Mouse (Mus musculus): ENCODE measurements at regions not wholly inside any gene's neighbourhood (a gene's known extent, or its start where the extent isn't known, plus 50 kb on each side); places are given as distances from the start of the nearest gene placed in this dataset.

DNA sequence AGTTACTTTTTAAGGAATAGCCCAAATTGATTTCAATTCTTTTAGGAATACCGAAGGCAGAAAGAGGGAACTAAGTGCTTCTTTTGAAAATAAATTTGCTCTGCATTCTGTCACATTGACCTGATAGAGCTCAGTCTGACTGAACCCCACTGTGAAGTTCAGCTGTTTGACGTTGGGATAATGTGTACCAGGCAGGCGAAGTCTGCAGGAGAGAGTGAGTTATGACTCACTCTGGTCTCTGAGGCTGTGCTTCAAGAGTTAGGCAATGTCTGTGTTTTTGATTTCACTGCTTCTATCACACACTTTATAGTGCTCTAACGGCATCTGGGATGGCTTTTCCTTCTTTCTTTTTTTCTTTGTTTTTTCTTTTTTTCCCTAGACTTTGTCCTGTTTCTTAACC lies 283.5 kb downstream of the Naf1 start:
- Histone ChIP-seq H3K27me3 (no peaks in the 10 kb centered on the region), H3K4me2 (replicated peaks) (no peak overlapping the region), H3K4me3 (no peak overlapping the region), H3K4me1 (no peaks in the 10 kb centered on the region), H3K9me3 (replicated peaks) (no peaks in the 10 kb centered on the region), H3K27ac (no peak overlapping the region), H3K9ac (no peak overlapping the region), H3K36me3 (no peaks in the 10 kb centered on the region)
- no peak for ATAC-seq (ENCODE audit: low FRiP score)
- WGBS = 63% methylated on average over 4 of the region's 4 CpGs

DNA sequence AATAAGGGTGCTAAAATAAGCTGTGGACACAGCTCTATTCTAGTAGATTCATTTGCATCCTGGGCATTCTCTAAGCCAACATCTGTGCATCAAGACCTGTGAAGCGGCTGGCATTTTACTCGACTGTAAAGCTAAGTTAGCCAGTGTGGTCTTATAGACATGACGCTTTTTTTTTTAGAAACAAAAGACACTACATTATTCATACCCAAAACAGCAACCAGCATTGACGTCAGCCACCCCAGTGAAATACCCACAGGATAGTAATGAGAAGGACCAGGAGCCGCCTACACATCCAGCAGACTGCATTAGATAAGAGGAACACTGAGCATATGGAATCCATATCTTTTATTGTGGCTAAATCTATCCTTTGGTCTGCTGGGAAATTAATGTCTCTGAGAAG lies 321.7 kb downstream of the Naf1 start:
- no peaks in the 10 kb centered on the region for H3K4me1 ChIP-seq
- H3K4me2 ChIP-seq (replicated peaks) = no peak overlapping the region
- no peaks in the 10 kb centered on the region for H3K36me3 ChIP-seq
- no peak overlapping the region for H3K4me3 ChIP-seq
- no peak overlapping the region for H3K27ac ChIP-seq
- WGBS = 86% methylated on average over 5 of the region's 5 CpGs
- no peaks in the 10 kb centered on the region for H3K27me3 ChIP-seq
- no peak overlapping the region for H3K9ac ChIP-seq
- ATAC-seq (ENCODE audit: low FRiP score) = no peak
- no peaks in the 10 kb centered on the region for H3K9me3 ChIP-seq (replicated peaks)

DNA sequence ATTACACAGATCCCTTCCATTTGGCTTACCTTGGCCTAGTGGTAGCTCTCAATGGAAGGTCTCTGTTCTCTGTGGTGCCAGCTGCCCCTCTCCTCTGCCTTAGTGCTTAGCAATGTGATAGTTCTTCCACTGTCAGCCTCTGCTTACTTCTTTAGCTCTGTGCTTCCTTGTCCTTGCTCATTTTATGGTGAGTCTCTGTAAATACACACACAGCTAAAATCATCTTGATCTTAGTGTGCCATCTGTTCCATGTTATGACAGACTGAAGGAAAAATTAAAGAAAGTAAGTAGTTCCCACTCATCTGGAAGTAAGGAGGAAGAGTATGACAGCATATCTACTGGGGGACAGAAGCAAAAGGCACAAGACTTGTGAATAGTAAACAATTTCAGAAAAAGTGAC lies 324.4 kb upstream of the Nat3 start:
- Histone ChIP-seq H3K4me1 (no peaks in the 10 kb centered on the region), H3K27ac (no peak overlapping the region), H3K27me3 (no peaks in the 10 kb centered on the region), H3K4me2 (replicated peaks) (no peak overlapping the region), H3K9me3 (replicated peaks) (no peaks in the 10 kb centered on the region), H3K9ac (no peak overlapping the region), H3K4me3 (no peak overlapping the region), H3K36me3 (no peaks in the 10 kb centered on the region)
- no peak for ATAC-seq (ENCODE audit: low FRiP score)

DNA sequence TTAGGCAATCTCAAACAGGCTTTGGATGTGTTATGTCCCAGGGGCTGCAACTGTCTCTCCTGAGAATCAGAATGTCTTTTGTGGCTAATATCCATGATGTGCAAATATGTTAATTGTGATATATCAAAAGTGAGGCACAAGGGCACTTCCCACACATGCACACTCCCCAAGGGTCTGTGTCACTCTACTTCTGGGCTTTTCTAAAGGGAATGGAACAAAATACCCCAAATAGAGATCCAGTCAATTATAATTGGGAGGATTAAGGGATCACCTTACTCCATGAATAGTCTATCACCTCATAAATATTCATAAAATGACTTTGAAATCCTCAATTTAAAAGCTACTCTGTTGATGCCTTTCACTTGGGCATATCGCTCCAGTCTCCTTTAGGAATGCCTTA lies 317.6 kb upstream of the Nat3 start:
- Histone ChIP-seq H3K36me3 (no peaks in the 10 kb centered on the region), H3K4me1 (no peaks in the 10 kb centered on the region), H3K9me3 (replicated peaks) (no peaks in the 10 kb centered on the region), H3K4me2 (replicated peaks) (no peak overlapping the region), H3K27ac (no peak overlapping the region), H3K4me3 (no peak overlapping the region), H3K27me3 (no peaks in the 10 kb centered on the region), H3K9ac (no peak overlapping the region)
- WGBS = 64% methylated on average over 1 of the region's 1 CpGs
- ATAC-seq (ENCODE audit: low FRiP score) = peak; percentile 8; the same call in 1 of the 2 replicates

DNA sequence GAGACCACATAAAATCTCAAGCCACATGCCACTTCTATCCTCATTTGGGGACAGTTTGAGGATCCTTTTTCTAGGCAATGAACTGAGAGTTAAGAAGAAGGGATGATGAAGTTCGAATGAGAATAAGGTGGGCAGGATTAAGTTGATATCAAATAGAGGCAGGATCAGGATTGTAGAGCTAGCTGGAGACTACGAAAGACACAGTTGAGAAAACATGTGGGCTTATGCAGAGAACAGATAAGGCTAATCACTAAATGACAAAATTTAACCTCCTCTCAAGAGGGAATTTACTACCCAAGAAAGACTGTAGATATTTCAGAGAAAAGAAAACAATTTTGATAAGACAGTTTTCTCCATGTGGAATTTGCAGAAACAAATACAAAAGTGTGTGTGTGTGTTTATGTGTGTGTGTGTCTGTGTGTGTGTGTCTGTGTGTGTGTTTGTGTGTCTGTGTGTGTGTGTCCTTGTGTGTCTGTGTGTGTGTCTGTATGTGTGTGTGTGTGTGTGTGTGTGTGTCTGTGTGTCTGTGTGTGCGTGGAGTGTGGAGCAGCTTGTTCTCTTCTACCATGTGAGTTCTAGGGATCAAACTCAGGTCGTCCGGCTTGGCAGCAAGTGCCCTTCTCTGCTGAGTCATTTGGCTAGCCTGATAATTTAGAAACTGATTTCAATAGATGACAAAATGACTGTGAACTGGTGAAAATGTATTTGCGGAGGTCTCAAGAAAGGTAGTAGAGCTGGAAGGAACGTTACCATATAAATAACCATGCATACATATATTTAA lies 291.5 kb upstream of the Nat3 start:
- Histone ChIP-seq H3K27me3 (no peaks in the 10 kb centered on the region), H3K4me2 (replicated peaks) (no peak overlapping the region), H3K4me3 (no peak overlapping the region), H3K9me3 (replicated peaks) (no peaks in the 10 kb centered on the region), H3K36me3 (no peaks in the 10 kb centered on the region), H3K9ac (no peak overlapping the region), H3K4me1 (no peaks in the 10 kb centered on the region), H3K27ac (no peak overlapping the region)
- no peak for ATAC-seq (ENCODE audit: low FRiP score)
- 86% methylated on average over 7 of the region's 7 CpGs for WGBS

DNA sequence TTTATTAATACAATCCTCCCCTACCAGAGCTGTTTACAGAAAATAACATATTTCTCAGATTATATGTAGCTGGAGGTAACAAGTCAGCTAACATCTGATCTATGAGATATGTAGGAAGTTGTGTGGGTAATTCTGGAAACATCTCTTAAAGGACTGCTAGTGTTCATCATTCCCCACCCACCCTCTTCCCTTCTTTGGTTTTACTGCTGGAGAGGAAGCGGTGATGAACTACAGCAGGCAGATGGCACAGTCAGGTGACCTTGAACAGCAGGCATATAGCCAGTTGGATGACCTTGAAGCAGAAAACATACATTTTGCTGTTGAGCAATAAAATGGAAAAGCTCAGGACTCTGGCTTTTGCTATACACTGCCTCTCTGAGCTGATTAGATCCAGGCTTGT lies 284.7 kb upstream of the Nat3 start:
- no peak overlapping the region for H3K4me3 ChIP-seq
- H3K27me3 ChIP-seq = no peaks in the 10 kb centered on the region

DNA sequence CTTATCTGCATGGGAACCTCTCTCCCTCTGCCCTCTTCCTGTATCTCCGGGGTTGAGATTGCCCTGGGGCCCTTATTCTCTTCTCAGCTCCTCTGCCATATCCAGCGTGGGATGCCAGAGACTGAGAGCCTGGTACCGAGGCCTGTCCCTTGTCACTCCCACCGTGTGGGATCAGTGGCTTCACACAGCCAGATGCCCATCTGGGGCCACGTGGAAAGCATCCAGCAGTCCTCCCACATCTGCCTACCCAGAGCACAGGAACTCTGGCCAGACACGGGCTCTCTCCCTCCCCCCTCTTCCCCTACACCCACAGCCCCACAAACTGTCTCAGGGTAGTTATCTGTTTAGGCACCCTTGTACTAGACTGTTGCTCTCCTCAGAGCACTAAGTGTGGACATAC lies 244.9 kb upstream of the Nat3 start:
- Histone ChIP-seq H3K9me3 (replicated peaks) (no peaks in the 10 kb centered on the region), H3K27ac (no peak overlapping the region), H3K9ac (no peak overlapping the region), H3K4me1 (no peaks in the 10 kb centered on the region), H3K4me2 (replicated peaks) (no peak overlapping the region), H3K27me3 (no peaks in the 10 kb centered on the region), H3K4me3 (no peak overlapping the region), H3K36me3 (no peaks in the 10 kb centered on the region)
- no peak for ATAC-seq (ENCODE audit: low FRiP score)
- 71% methylated on average over 6 of the region's 6 CpGs for WGBS

More for the DNA sequence above, 284.7 kb upstream of the Nat3 start:
- no peaks in the 10 kb centered on the region for H3K4me1 ChIP-seq
- H3K36me3 ChIP-seq = no peaks in the 10 kb centered on the region
- H3K9me3 ChIP-seq (replicated peaks) = no peaks in the 10 kb centered on the region
- H3K27ac ChIP-seq = no peak overlapping the region
- ATAC-seq (ENCODE audit: low FRiP score) = no peak
- H3K4me2 ChIP-seq (replicated peaks) = no peak overlapping the region
- no peak overlapping the region for H3K9ac ChIP-seq
- WGBS = 81% methylated on average over 1 of the region's 1 CpGs

DNA sequence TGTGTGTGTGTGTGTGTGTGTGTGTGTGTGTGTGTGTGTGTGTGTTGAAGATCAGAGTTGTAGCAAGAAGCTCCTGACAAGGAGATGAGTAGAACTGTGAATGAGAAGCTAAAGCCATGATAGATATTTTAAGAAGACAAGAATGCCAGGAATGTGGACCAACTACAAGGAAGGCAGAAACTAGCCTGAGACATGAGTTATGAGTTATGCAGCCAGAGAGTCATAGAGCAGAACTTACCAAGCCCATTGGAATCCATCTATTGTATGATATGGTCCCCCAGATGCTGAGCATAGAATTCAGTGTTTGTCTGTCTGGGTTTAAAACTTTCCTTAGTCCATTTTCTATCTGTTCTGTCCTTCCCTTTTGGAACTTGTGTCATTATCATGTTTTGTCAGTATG lies 244.2 kb upstream of the Nat3 start:
- Histone ChIP-seq H3K9ac (no peak overlapping the region), H3K27me3 (no peaks in the 10 kb centered on the region), H3K4me1 (no peaks in the 10 kb centered on the region), H3K4me2 (replicated peaks) (no peak overlapping the region), H3K36me3 (no peaks in the 10 kb centered on the region), H3K9me3 (replicated peaks) (no peaks in the 10 kb centered on the region), H3K4me3 (no peak overlapping the region), H3K27ac (no peak overlapping the region)
- no peak for ATAC-seq (ENCODE audit: low FRiP score)

DNA sequence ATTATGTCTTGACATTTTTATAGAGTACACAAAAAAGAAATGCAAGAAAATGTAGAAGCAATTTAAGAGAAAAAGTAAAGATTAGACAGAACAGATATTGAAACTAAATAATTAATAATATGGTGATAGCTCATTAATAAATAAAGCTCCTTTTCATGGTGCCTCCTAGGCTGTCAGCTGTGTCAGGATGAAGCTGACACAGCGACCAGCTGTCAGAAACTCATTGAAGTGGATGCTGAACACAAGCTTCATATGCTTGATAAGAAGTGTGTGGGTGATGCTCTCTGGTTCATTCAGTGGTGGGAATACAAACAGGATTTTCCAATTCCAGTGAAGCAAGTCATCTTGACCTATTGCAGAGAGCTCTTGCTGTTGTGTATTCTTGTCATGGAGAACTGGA lies 213.2 kb upstream of the Nat3 start:
- WGBS = 66% methylated on average over 1 of the region's 1 CpGs
- peak; percentile 60; the same call in 1 of the 2 replicates for ATAC-seq (ENCODE audit: low FRiP score)

DNA sequence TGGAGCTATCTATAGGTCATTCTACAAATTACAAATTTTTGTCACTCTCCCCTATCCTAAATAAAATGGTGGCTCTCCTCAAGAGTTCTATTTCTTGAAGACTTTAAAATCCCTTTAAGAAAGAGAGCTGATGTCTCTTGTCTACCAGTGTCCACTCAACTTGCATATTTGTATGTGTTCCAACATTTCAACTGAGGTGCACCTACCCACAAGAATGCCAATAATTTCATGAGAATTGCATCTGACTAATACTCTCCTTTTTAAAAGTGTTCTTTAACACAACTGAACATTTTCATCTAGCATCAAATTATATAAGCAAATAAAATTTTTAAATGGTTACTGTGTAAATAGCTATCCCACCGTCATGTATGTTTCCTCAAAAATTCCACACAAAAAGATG lies 206.3 kb upstream of the Nat3 start:
- 97% methylated on average over 1 of the region's 1 CpGs for WGBS
- Histone ChIP-seq H3K4me2 (replicated peaks) (no peak overlapping the region), H3K4me3 (no peak overlapping the region), H3K4me1 (no peaks in the 10 kb centered on the region), H3K9ac (no peak overlapping the region), H3K27me3 (no peaks in the 10 kb centered on the region), H3K9me3 (replicated peaks) (no peaks in the 10 kb centered on the region), H3K27ac (no peak overlapping the region), H3K36me3 (no peaks in the 10 kb centered on the region)
- no peak for ATAC-seq (ENCODE audit: low FRiP score)

More for the DNA sequence above, 213.2 kb upstream of the Nat3 start:
- Histone ChIP-seq H3K27me3 (no peaks in the 10 kb centered on the region), H3K9me3 (replicated peaks) (no peaks in the 10 kb centered on the region), H3K9ac (no peak overlapping the region), H3K27ac (no peak overlapping the region), H3K36me3 (no peaks in the 10 kb centered on the region), H3K4me2 (replicated peaks) (no peak overlapping the region), H3K4me1 (no peaks in the 10 kb centered on the region), H3K4me3 (no peak overlapping the region)

DNA sequence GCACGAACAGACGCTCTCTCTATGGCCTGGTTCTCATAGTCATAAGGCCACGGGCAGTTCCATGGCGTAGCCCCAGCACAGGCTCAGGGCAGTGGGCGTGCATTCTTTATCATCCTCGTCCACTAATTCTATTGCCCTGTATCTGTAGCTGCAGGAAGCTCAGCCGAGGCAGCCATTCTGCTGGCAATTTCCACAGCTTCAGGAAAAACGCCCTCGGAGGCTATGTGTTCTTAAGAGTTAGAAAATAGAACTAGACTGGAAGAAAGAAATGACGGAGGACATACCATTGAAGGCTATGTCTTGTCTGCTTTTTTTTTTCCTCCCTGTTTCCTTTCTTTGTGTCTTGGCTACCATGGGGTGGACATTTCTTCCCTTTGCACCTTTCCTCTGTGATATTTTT lies 205.0 kb upstream of the Nat3 start:
- Histone ChIP-seq H3K9me3 (replicated peaks) (no peaks in the 10 kb centered on the region), H3K27ac (no peak overlapping the region), H3K4me1 (no peaks in the 10 kb centered on the region), H3K4me3 (no peak overlapping the region), H3K36me3 (no peaks in the 10 kb centered on the region), H3K4me2 (replicated peaks) (no peak overlapping the region), H3K27me3 (no peaks in the 10 kb centered on the region), H3K9ac (no peak overlapping the region)
- ATAC-seq (ENCODE audit: low FRiP score) = no peak
- 91% methylated on average over 10 of the region's 10 CpGs for WGBS

DNA sequence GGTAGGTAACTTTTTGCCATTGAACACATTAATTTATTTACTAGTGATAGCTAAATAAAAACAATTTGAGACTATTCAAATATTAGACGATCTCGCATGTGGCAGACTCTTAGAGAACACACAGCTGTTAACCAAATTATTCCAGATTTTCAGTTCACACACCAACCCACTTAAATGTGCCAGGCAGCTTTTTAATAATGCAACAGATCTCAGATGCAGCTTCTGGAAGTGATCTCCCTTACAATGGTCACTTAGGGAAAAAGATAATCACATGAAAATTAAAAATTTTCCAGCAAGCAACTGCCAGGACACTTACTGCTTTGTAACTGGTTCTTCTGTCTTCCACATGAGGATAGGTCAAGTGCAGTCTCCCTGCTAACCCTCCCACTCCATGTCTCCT lies 203.1 kb upstream of the Nat3 start:
- 83% methylated on average over 2 of the region's 2 CpGs for WGBS
- Histone ChIP-seq H3K4me1 (no peaks in the 10 kb centered on the region), H3K9me3 (replicated peaks) (no peaks in the 10 kb centered on the region), H3K27me3 (no peaks in the 10 kb centered on the region), H3K9ac (no peak overlapping the region), H3K4me2 (replicated peaks) (no peak overlapping the region), H3K27ac (no peak overlapping the region), H3K36me3 (no peaks in the 10 kb centered on the region), H3K4me3 (no peak overlapping the region)
- ATAC-seq (ENCODE audit: low FRiP score) = peak; percentile 43; the same call in 1 of the 2 replicates

DNA sequence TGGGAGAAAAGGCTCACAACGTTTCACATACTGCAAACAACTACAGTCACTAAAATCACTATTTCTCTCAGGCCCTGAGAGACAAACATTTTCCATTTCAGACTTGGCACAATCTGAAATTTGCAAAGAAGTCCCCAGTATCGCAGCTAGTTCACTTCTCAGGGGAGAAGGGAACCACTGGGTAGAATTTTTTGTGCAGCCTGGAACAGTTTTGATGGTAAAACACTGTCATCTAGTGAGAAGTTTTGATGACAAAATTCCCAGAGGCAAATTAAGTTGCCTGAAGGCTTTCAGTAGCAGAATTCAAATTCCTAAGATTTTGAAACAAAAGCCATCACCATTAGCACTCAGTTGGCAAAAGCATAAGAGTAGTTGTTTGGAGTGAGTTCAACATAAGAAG lies 195.2 kb upstream of the Nat3 start:
- Histone ChIP-seq H3K27me3 (no peaks in the 10 kb centered on the region), H3K4me3 (no peak overlapping the region), H3K36me3 (no peaks in the 10 kb centered on the region), H3K9ac (no peak overlapping the region), H3K4me1 (no peaks in the 10 kb centered on the region), H3K9me3 (replicated peaks) (no peaks in the 10 kb centered on the region), H3K27ac (no peak overlapping the region), H3K4me2 (replicated peaks) (no peak overlapping the region)
- no peak for ATAC-seq (ENCODE audit: low FRiP score)
- WGBS = 86% methylated on average over 2 of the region's 2 CpGs

All from hindbrain, embryonic 12.5 days (tissue).